Mouse (Mus musculus) hindbrain, embryonic 16.5 days (tissue): ENCODE measurements around the gene Glipr1. TPM values are rescaled to one million over a fixed set of nuclear protein-coding genes. Genes with fewer than 3 reads are reported as not detected.
"Not testable (repeated sequence)": the region's sequence is repeated elsewhere in the genome, so short reads cannot be mapped to it uniquely, and the experiment has no call there.

ENCODE experiments used
- ATAC-seq: fragments of 200-750 bp; cut with Nextera tagmentation; 2 replicates; pipeline ENCODE4 v1.8.0; 2017; ENCODE audit warnings: moderate TSS enrichment, moderate library complexity
- H3K27ac ChIP-seq: fragments of 300-500 bp; sonication (generic); 2 replicates; pipeline ENCODE4 v1.5.1; 2014; ENCODE audit warnings: low read depth, mild to moderate bottlenecking, control low read depth, low read length, moderate library complexity
- H3K27me3 ChIP-seq: fragments of 300-500 bp; sonication (generic); replicated peaks from 2 replicates; pipeline ENCODE4 v1.6.1; 2014; ENCODE audit warnings: low read length; ENCODE audit not compliant: control insufficient read depth, insufficient read depth
- H3K36me3 ChIP-seq: fragments of 300-500 bp; sonication (generic); 2 replicates; pipeline ENCODE4 v1.6.1; 2014; ENCODE audit warnings: mild to moderate bottlenecking, low read length, moderate library complexity, mixed read lengths; ENCODE audit not compliant: control insufficient read depth, insufficient read depth
- H3K4me1 ChIP-seq: fragments of 300-500 bp; sonication (generic); 2 replicates; pipeline ENCODE4 v1.6.1; 2014; ENCODE audit warnings: low read depth, low read length; ENCODE audit not compliant: control insufficient read depth, insufficient read depth
- H3K4me2 ChIP-seq: fragments of 300-500 bp; sonication (generic); 2 replicates; pipeline ENCODE4 v1.6.1; 2014; ENCODE audit warnings: mild to moderate bottlenecking, low read length, control low read depth, moderate library complexity
- H3K4me3 ChIP-seq: fragments of 300-500 bp; sonication (generic); 2 replicates; pipeline ENCODE4 v1.5.1; 2014; ENCODE audit warnings: mild to moderate bottlenecking, low read length, control low read depth, moderate library complexity
- H3K9ac ChIP-seq: fragments of 300-500 bp; sonication (generic); 2 replicates; pipeline ENCODE4 v1.6.1; 2014; ENCODE audit warnings: low read depth, mild to moderate bottlenecking, control low read depth, low read length, moderate library complexity
- H3K9me3 ChIP-seq: fragments of 300-500 bp; sonication (generic); 2 replicates; pipeline ENCODE4 v1.6.1; 2014; ENCODE audit warnings: mild to moderate bottlenecking, low read length, moderate library complexity; ENCODE audit not compliant: control insufficient read depth
- WGBS: fragments of 180-500 bp; shearing (Covaris S2); extraction: QIAGEN DNeasy Blood & Tissue Kit; methylation state at CpG from one replicate; pipeline ENCODE4 v1.1.7; 2014; 5-methylcytosine and 5-hydroxymethylcytosine counted together
- polyA plus RNA-seq: library from polyadenylated mRNA; unstranded; fragments of >200 nt; fragmentation: Nextera tagmentation; extraction: Ambion mirVana; gene quantifications from 2 replicates; pipeline ENCODE4 v1.2.1, GENCODE M21; 2015

The Glipr1 gene
- polyA plus RNA-seq: 0.76 and 1.5 TPM in 2 replicates

- 80% methylated on average over 9 of the region's 9 CpGs for WGBS
Measured at GRCm38 (mm10) chr10:112002544-112003215, at the start of gene Glipr1. Glipr1 (minus strand) TSS chr10:112002631.

GRCm38 (mm10) chr10:112051956-112052355 lies 49.5 kb upstream of the Glipr1 start:
- H3K27me3 ChIP-seq, H3K4me1 ChIP-seq, H3K36me3 ChIP-seq, H3K9me3 ChIP-seq, H3K9ac ChIP-seq, H3K4me2 ChIP-seq, ATAC-seq, H3K27ac ChIP-seq, H3K4me3 ChIP-seq: not testable (repeated sequence)
- WGBS: 86% methylated on average over 2 of the region's 2 CpGs

More at GRCm38 (mm10) chr10:112002544-112003215, at the start of gene Glipr1:
- Histone ChIP-seq H3K27me3 (no peaks in the 10 kb centered on the region), H3K36me3 (no peaks in the 10 kb centered on the region), H3K4me3 (no peak within 1 kb of the TSS), H3K9me3 (no peaks in the 10 kb centered on the region), H3K27ac (no peak within 1 kb of the TSS), H3K9ac (no peak within 1 kb of the TSS), H3K4me1 (no peaks in the 10 kb centered on the region), H3K4me2 (no peak within 1 kb of the TSS)
- no peak for ATAC-seq

DNA sequence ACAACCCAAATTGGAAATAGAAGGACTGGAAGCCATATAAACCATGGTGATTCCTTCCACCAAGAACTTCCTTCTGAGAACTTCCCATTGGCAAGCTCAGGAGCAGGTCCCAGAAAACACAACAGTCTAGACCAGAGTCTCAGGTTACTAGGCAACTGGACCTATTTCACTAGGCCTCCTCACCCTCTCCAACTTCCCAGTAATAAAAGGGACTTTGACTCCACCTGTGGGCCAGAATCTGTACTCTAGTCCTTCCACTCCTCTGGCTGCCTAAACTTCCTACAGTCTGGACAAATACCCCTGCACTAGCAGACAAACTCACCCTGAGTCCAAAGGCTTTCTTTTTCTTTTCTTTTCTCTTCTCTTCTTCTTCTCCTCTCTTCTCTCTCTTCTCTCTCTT lies 48.8 kb upstream of the Glipr1 start:
- Histone ChIP-seq H3K9ac (no peak overlapping the region), H3K27me3 (no peaks in the 10 kb centered on the region), H3K36me3 (no peaks in the 10 kb centered on the region), H3K4me3 (no peak overlapping the region), H3K4me2 (no peak overlapping the region), H3K9me3 (no peaks in the 10 kb centered on the region), H3K4me1 (no peaks in the 10 kb centered on the region), H3K27ac (no peak overlapping the region)
- no peak for ATAC-seq

DNA sequence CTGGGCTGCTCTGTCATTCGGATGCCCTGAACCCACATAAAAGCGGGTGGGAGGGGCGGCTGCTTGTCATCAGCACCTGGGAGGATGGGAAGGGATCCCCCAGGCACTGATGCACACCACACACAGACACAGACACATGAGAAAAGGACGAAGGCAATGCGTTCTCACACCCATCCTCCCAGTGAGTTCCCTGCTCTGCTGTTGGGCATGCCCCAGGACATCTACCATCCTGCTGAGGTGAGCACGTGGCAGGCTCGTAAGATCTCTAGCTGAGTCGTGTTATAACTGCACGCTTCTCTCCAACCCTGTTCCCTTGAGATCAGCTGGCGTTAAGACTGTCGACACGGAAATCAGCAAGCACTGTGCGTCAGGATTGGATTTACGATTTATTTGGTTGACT lies 41.9 kb upstream of the Glipr1 start:
- not testable (repeated sequence) for H3K9me3 ChIP-seq, H3K4me1 ChIP-seq, H3K9ac ChIP-seq, ATAC-seq, H3K36me3 ChIP-seq, H3K4me3 ChIP-seq, H3K27me3 ChIP-seq, H3K27ac ChIP-seq
- peak overlapping the region; percentile 37 for H3K4me2 ChIP-seq
- 46% methylated on average over 14 of the region's 14 CpGs for WGBS

DNA sequence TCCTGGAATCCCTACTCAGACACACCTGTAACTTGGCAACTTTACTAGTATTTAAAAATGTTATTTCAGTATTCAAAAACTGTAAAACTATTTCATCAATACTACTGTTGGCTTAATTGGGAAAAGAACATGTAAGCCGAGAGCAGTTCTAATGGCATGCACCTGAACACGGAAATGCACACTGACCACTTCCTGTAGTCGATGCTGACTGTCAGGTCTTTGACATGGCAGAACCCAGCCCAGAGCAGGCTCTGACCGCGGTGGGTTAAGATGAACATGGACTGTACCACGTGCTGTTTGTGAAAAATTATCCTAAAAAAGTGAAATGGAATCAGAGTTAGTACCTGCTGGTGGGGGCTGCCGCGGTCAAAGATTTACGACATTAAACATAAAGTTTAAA lies 41.1 kb upstream of the Glipr1 start:
- H3K27ac ChIP-seq, H3K9ac ChIP-seq, H3K27me3 ChIP-seq, H3K4me3 ChIP-seq, H3K36me3 ChIP-seq, H3K4me2 ChIP-seq, H3K4me1 ChIP-seq, ATAC-seq, H3K9me3 ChIP-seq: not testable (repeated sequence)
- WGBS: 88% methylated on average over 9 of the region's 9 CpGs

DNA sequence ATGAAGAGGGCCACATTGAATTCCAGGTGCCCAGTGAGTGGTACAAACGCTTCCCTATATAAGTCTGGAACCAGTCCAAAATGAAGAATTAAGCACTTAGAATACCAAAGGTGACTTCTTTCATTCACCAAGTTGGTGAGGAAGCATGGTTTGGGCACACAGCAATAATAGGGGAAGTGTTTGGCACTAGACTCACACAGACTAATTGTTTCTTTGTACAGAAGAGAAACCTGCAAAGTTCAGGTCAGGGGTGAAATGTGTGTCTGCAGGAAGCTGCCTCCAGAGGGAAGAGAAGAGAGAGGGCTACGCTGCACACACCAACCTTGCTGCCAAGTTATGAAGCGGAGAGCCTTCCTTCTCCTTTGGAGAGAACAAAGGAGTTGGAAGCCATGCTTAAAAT lies 26.3 kb upstream of the Glipr1 start:
- H3K9me3 ChIP-seq, ATAC-seq, H3K4me3 ChIP-seq, H3K4me1 ChIP-seq, H3K4me2 ChIP-seq, H3K36me3 ChIP-seq, H3K27me3 ChIP-seq, H3K27ac ChIP-seq, H3K9ac ChIP-seq: not testable (repeated sequence)
- WGBS: 61% methylated on average over 2 of the region's 3 CpGs

- Histone ChIP-seq H3K4me2 (no peak overlapping the region), H3K4me1 (no peaks in the 10 kb centered on the region), H3K36me3 (no peaks in the 10 kb centered on the region), H3K27ac (no peak overlapping the region), H3K27me3 (no peaks in the 10 kb centered on the region), H3K4me3 (no peak overlapping the region), H3K9me3 (no peaks in the 10 kb centered on the region), H3K9ac (no peak overlapping the region)
- WGBS: 80% methylated on average over 2 of the region's 2 CpGs
- no peak for ATAC-seq
Measured at GRCm38 (mm10) chr10:112023585-112023984, 21.2 kb upstream of the Glipr1 start.

- H3K9me3 ChIP-seq, H3K4me2 ChIP-seq, H3K9ac ChIP-seq, H3K4me1 ChIP-seq, H3K36me3 ChIP-seq, H3K27ac ChIP-seq, H3K27me3 ChIP-seq, ATAC-seq, H3K4me3 ChIP-seq: not testable (repeated sequence)
- WGBS: 84% methylated on average over 1 of the region's 1 CpGs
Measured at GRCm38 (mm10) chr10:112009511-112009910, 7.1 kb upstream of the Glipr1 start.

DNA sequence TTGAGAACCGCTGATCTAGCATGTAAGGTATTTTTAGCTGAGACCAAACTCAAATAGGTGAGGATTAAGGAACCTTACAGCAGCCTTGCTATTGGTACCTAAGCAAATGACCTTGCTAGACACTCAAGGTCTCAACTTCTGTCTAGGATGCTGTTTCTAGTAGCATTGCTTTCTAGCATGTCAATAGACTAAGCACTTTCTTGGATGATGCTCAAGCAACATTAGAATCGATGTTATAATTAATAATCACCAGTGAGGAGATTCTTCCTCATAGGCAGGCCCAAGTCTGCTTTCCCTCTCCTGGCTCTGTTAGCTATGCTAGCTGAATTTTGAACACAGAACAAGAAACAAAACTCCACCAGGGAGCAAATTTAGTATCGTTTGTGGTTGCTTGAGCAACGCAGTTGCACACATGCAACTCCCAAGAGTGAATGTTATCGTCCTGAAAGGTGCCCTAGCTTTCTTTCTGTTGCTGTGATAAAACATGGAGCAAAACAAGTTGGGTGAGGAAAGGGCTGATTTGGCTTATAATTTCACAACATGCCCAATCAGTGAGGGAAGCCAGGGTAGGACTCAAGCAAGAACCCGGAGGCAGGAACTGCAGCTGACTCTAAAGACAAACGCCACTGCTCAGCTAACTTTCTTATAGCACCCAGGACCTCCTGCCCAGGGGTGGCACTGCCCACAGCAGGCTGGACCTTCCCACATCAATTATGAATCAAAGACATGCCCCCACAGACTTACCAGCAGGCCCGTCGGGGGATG lies 493 bp downstream of the Glipr1 start:
- Histone ChIP-seq H3K9me3 (no peaks in the 10 kb centered on the region), H3K4me1 (no peaks in the 10 kb centered on the region), H3K4me2 (no peak overlapping the region), H3K27me3 (no peaks in the 10 kb centered on the region), H3K4me3 (no peak overlapping the region), H3K36me3 (no peaks in the 10 kb centered on the region), H3K27ac (no peak overlapping the region), H3K9ac (no peak overlapping the region)
- 90% methylated on average over 9 of the region's 9 CpGs for WGBS
- no peak for ATAC-seq
